Mouse (Mus musculus) right cerebral cortex, postnatal 14 days (tissue): ENCODE measurements around the gene Rab3c.

Experiments
- DNase-seq: peaks from one replicate; pipeline ENCODE4 v3.0.0; 2022

Gene Rab3c

GRCm38 (mm10) chr13:110018941-110019743, 261.7 kb downstream of the Rab3c start:
- DNase-seq = no peak

GRCm38 (mm10) chr13:110018431-110018901, 262.3 kb downstream of the Rab3c start:
- DNase-seq = peak; percentile 88

GRCm38 (mm10) chr13:110012029-110012428, 268.8 kb downstream of the Rab3c start:
- DNase-seq = no peak

GRCm38 (mm10) chr13:110010876-110011275, 269.9 kb downstream of the Rab3c start:
- DNase-seq = no peak

- DNase-seq = no peak
Observed at GRCm38 (mm10) chr13:110008539-110008938, 272.3 kb downstream of the Rab3c start.

- no peak for DNase-seq
Observed at GRCm38 (mm10) chr13:110006106-110006781, 274.6 kb downstream of the Rab3c start.
